8 mouse cellular contexts compared by ENCODE assay signal in genomic region chr13:62466424-62467334, GRCm38 (mm10). TPM values are rescaled to one million over a fixed set of nuclear protein-coding genes. Genes with fewer than 3 reads are reported as not detected.
DNase-seq lines count a peak whose midpoint lies in the region; ATAC-seq lines count a peak whose summit lies in the region.
"Not testable (repeated sequence)": the region's sequence is repeated elsewhere in the genome, so short reads cannot be mapped to it uniquely, and the experiment has no call there.

Gm49359 (minus strand) TSS chr13:62466832.

- not testable (repeated sequence) for H3K4me1 ChIP-seq in brown adipose tissue, adult 24 weeks (ENCODE audit: control insufficient read depth, insufficient read depth, insufficient read length, low read length); heart, embryonic 13.5 days; liver, embryonic 12.5 days; stomach, embryonic 15.5 days

- H3K9me3 ChIP-seq in heart, embryonic 13.5 days; liver, embryonic 12.5 days (replicated peaks); stomach, embryonic 15.5 days: not testable (repeated sequence)

- peak within 1 kb of the TSS; percentile 75 for H3K4me3 ChIP-seq in brown adipose tissue, adult 24 weeks (ENCODE audit: insufficient read depth, low read depth, low read length)
- H3K4me3 ChIP-seq in heart, embryonic 13.5 days = peak within 1 kb of the TSS; percentile 74
- peak within 1 kb of the TSS; percentile 73 for H3K4me3 ChIP-seq in liver, embryonic 12.5 days
- peak within 1 kb of the TSS; percentile 68 for H3K4me3 ChIP-seq in stomach, embryonic 15.5 days (replicated peaks)

- ATAC-seq in heart, embryonic 13.5 days (ENCODE audit: extremely low read depth, insufficient number of reproducible peaks, low FRiP score, low TSS enrichment) = peak; percentile 71
- peak; percentile 100 for ATAC-seq in liver, embryonic 12.5 days
- peak; percentile 99 for ATAC-seq in stomach, embryonic 15.5 days (ENCODE audit: insufficient read depth, low FRiP score, low read depth)

- H3K4me2 ChIP-seq in heart, embryonic 13.5 days = peak within 1 kb of the TSS; percentile 64
- peak within 1 kb of the TSS; percentile 54 for H3K4me2 ChIP-seq in liver, embryonic 12.5 days
- peak within 1 kb of the TSS; percentile 39 for H3K4me2 ChIP-seq in stomach, embryonic 15.5 days

- WGBS in heart, embryonic 13.5 days = 3% methylated on average over 28 of the region's 28 CpGs
- WGBS in liver, embryonic 12.5 days (ENCODE audit: insufficient replicate concordance) = 2% methylated on average over 28 of the region's 28 CpGs
- 1% methylated on average over 28 of the region's 28 CpGs for WGBS in stomach, embryonic 15.5 days

- peak; percentile 95 for DNase-seq in CD4-positive, CD25-positive, alpha-beta regulatory T cell, adult 2 months (ENCODE audit: low read depth, low spot score)
- DNase-seq in fat pad, adult 2 months (ENCODE audit: extremely low read depth, low read depth, low spot score) = peak; percentile 42
- peak; percentile 93 for DNase-seq in kidney, postnatal 10 days
- DNase-seq in natural killer cell, adult 2 months (ENCODE audit: low spot score in 2 of 2) = peak; percentile 83 to 85

- H3K27me3 ChIP-seq in heart, embryonic 13.5 days (replicated peaks); liver, embryonic 12.5 days (replicated peaks); stomach, embryonic 15.5 days (replicated peaks): not testable (repeated sequence)

- peaks cover 22% of the 10 kb centered on the region for H3K36me3 ChIP-seq in heart, embryonic 13.5 days
- peaks cover 15% of the 10 kb centered on the region for H3K36me3 ChIP-seq in liver, embryonic 12.5 days
- not testable (repeated sequence) for H3K36me3 ChIP-seq in stomach, embryonic 15.5 days

- H3K27ac ChIP-seq in brown adipose tissue, adult 24 weeks (replicated peaks; ENCODE audit: low read depth, low read length) = peak within 1 kb of the TSS; percentile 61
- peak within 1 kb of the TSS; percentile 71 for H3K27ac ChIP-seq in heart, embryonic 13.5 days (replicated peaks)
- H3K27ac ChIP-seq in liver, embryonic 12.5 days = peak within 1 kb of the TSS; percentile 58
- peak within 1 kb of the TSS; percentile 78 for H3K27ac ChIP-seq in stomach, embryonic 15.5 days

- H3K9ac ChIP-seq in heart, embryonic 13.5 days = peak within 1 kb of the TSS; percentile 84
- H3K9ac ChIP-seq in liver, embryonic 12.5 days = peak within 1 kb of the TSS; percentile 68
- H3K9ac ChIP-seq in stomach, embryonic 15.5 days = peak within 1 kb of the TSS; percentile 37; the same call in 1 of the 2 replicates

RNA-seq across cellular contexts. Expression of gene Gm49359, which starts in this region (rescaled TPM):
- polyA plus RNA-seq in brown adipose tissue, adult 24 weeks (2012; ENCODE audit: insufficient read depth, insufficient read length, missing spikeins) = 3.6 and 6.5 TPM in 2 replicates
- polyA plus RNA-seq in heart, embryonic 13.5 days (2015; fragmentation: Nextera tagmentation; extraction: Ambion mirVana) = 8.0 and 9.1 TPM in 2 replicates
- 3.6 and 4.2 TPM in 2 replicates for polyA plus RNA-seq in liver, embryonic 12.5 days (2016; fragmentation: Nextera tagmentation; extraction: Ambion mirVana)
- 13.3 and 13.4 TPM in 2 replicates for polyA plus RNA-seq in stomach, embryonic 15.5 days (2015; fragmentation: Nextera tagmentation; extraction: Ambion mirVana)

Comparison
In these comparisons a context has a peak if more than half of its experiments do, and no peak if none do; other contexts are left out.
1. Peak in every context shown above with its lines: DNase-seq, ATAC-seq, H3K4me3 ChIP-seq and H3K27ac ChIP-seq.
2. DNase-seq: peak in every context shown above with its lines; median percentile 95 in CD4-positive, CD25-positive, alpha-beta regulatory T cell, adult 2 months; 93 in kidney, postnatal 10 days; 84 in natural killer cell, adult 2 months; 42 in fat pad, adult 2 months.